In genomic region chr2:150749283-150749682, GRCm38 (mm10) we compare ENCODE assay signal across 8 mouse cellular contexts. TPM values are rescaled to one million over a fixed set of nuclear protein-coding genes. Genes with fewer than 3 reads are reported as not detected.
DNase-seq lines count a peak whose midpoint lies in the region; ATAC-seq and TF ChIP-seq lines count a peak whose summit lies in the region.

No protein-coding gene starts in this region.

- peak overlapping the region; percentile 85 for H3K9ac ChIP-seq in embryonic facial prominence, embryonic 14.5 days (ENCODE audit: low read depth, low read length)
- H3K9ac ChIP-seq in intestine, embryonic 14.5 days (ENCODE audit: low read length), result peak overlapping the region; percentile 73
- H3K9ac ChIP-seq in lung, postnatal 0 days (replicated peaks; ENCODE audit: low read depth), result peak overlapping the region; percentile 43
- H3K9ac ChIP-seq in stomach, postnatal 0 days (ENCODE audit: low read length), result peak overlapping the region; percentile 76

- H3K27me3 ChIP-seq in embryonic facial prominence, embryonic 14.5 days (replicated peaks; ENCODE audit: control insufficient read depth, insufficient read depth, low read length), result no peaks in the 10 kb centered on the region
- no peaks in the 10 kb centered on the region for H3K27me3 ChIP-seq in intestine, embryonic 14.5 days (replicated peaks; ENCODE audit: control insufficient read depth, insufficient read depth, low read length)
- H3K27me3 ChIP-seq in lung, postnatal 0 days (replicated peaks; ENCODE audit: insufficient read depth, low read length), result no peaks in the 10 kb centered on the region
- no peaks in the 10 kb centered on the region for H3K27me3 ChIP-seq in stomach, postnatal 0 days (ENCODE audit: control insufficient read depth, insufficient read depth, low read length)

- peaks cover 10% of the 10 kb centered on the region for H3K4me1 ChIP-seq in embryonic facial prominence, embryonic 14.5 days (ENCODE audit: control insufficient read depth, insufficient read depth, low read length)
- peaks cover 12% of the 10 kb centered on the region for H3K4me1 ChIP-seq in intestine, embryonic 14.5 days (replicated peaks; ENCODE audit: control insufficient read depth, insufficient read depth, low read length)
- H3K4me1 ChIP-seq in lung, postnatal 0 days (ENCODE audit: insufficient read depth, low read depth, low read length), result no peaks in the 10 kb centered on the region; the same call in 1 of the 2 replicates
- H3K4me1 ChIP-seq in stomach, postnatal 0 days (replicated peaks; ENCODE audit: control insufficient read depth, insufficient read depth), result peaks cover 4% of the 10 kb centered on the region

- H3K4me2 ChIP-seq in embryonic facial prominence, embryonic 14.5 days (ENCODE audit: low read depth, low read length), result peak overlapping the region; percentile 96
- H3K4me2 ChIP-seq in intestine, embryonic 14.5 days (ENCODE audit: low read length), result peak overlapping the region; percentile 94
- peak overlapping the region; percentile 99 for H3K4me2 ChIP-seq in lung, postnatal 0 days (replicated peaks; ENCODE audit: low read depth, low read length)
- peak overlapping the region; percentile 100 for H3K4me2 ChIP-seq in stomach, postnatal 0 days (replicated peaks; ENCODE audit: low read depth)

- TF ChIP-seq CTCF in lung, postnatal 0 days (IDR thresholded peaks at IDR 0.05), result no peak
- TF ChIP-seq CTCF in stomach, postnatal 0 days (IDR thresholded peaks at IDR 0.05; ENCODE audit: low read depth), result no peak

- peaks cover 17% of the 10 kb centered on the region; the same call in 1 of the 2 replicates for H3K36me3 ChIP-seq in embryonic facial prominence, embryonic 14.5 days (ENCODE audit: control insufficient read depth, insufficient read depth, low read length)
- peaks cover 10% of the 10 kb centered on the region; the same call in 1 of the 2 replicates for H3K36me3 ChIP-seq in intestine, embryonic 14.5 days (ENCODE audit: control insufficient read depth, insufficient read depth, low read length)
- no peaks in the 10 kb centered on the region for H3K36me3 ChIP-seq in lung, postnatal 0 days (ENCODE audit: insufficient read depth, low read length)
- peaks cover 5% of the 10 kb centered on the region; the same call in 1 of the 2 replicates for H3K36me3 ChIP-seq in stomach, postnatal 0 days (ENCODE audit: control insufficient read depth, insufficient read depth, low read length)

- H3K4me3 ChIP-seq in embryonic facial prominence, embryonic 14.5 days (ENCODE audit: low read depth, low read length), result peak overlapping the region; percentile 80
- peak overlapping the region; percentile 67 for H3K4me3 ChIP-seq in intestine, embryonic 14.5 days (ENCODE audit: low read depth, low read length)
- peak overlapping the region; percentile 59 for H3K4me3 ChIP-seq in lung, postnatal 0 days (ENCODE audit: low read depth, low read length)
- H3K4me3 ChIP-seq in stomach, postnatal 0 days (ENCODE audit: low read depth, low read length), result peak overlapping the region; percentile 62

- H3K27ac ChIP-seq in embryonic facial prominence, embryonic 14.5 days (replicated peaks; ENCODE audit: low read depth, low read length), result peak overlapping the region; percentile 84
- H3K27ac ChIP-seq in intestine, embryonic 14.5 days (ENCODE audit: low read depth), result peak overlapping the region; percentile 79
- H3K27ac ChIP-seq in lung, postnatal 0 days (ENCODE audit: low read length), result peak overlapping the region; percentile 86
- peak overlapping the region; percentile 88 for H3K27ac ChIP-seq in stomach, postnatal 0 days (replicated peaks)

- DNase-seq in adrenal gland, postnatal 10 days, result peak; percentile 53
- no peak for DNase-seq in adrenal gland, postnatal 4 days (ENCODE audit: low spot score in 2 of 2)
- DNase-seq in 416B (ENCODE audit: low read depth), result peak; percentile 48
- peak; percentile 59 for DNase-seq in embryonic facial prominence, embryonic 14.5 days (ENCODE audit: low spot score)
- DNase-seq in intestine, embryonic 14.5 days (ENCODE audit: low spot score), result no peak
- peak; percentile 39 for DNase-seq in lung, postnatal 0 days (ENCODE audit: low spot score)
- DNase-seq in stomach, postnatal 0 days (ENCODE audit: low spot score), result peak; percentile 57
- DNase-seq in urinary bladder, adult 18-20 months (ENCODE audit: low spot score in 2 of 2), result no peak

- no peak for TF ChIP-seq EP300 in lung, postnatal 0 days (IDR thresholded peaks at IDR 0.05)
- TF ChIP-seq EP300 in stomach, postnatal 0 days (optimal IDR thresholded peaks at IDR 0.05), result no peak

- ATAC-seq in embryonic facial prominence, embryonic 14.5 days (ENCODE audit: low read depth), result peak; percentile 77
- ATAC-seq in intestine, embryonic 14.5 days (replicated peaks; ENCODE audit: low FRiP score, low TSS enrichment, low read depth), result peak; percentile 81
- peak; percentile 63 for ATAC-seq in lung, postnatal 0 days
- ATAC-seq in stomach, postnatal 0 days (ENCODE audit: low FRiP score, low TSS enrichment), result peak; percentile 68

- 3% methylated on average over 20 of the region's 24 CpGs for WGBS in embryonic facial prominence, embryonic 14.5 days
- under 1% methylated on average over 24 of the region's 24 CpGs for WGBS in intestine, embryonic 14.5 days
- whole genome bisulfite sequencing in lung, postnatal 0 days, result 0% methylated on average over 21 of the region's 24 CpGs
- WGBS in stomach, postnatal 0 days, result 2% methylated on average over 24 of the region's 24 CpGs

- H3K9me3 ChIP-seq in embryonic facial prominence, embryonic 14.5 days (ENCODE audit: control insufficient read depth, low read length), result no peaks in the 10 kb centered on the region
- H3K9me3 ChIP-seq in intestine, embryonic 14.5 days (ENCODE audit: control insufficient read depth, low read length), result no peaks in the 10 kb centered on the region
- H3K9me3 ChIP-seq in lung, postnatal 0 days (ENCODE audit: low read length), result no peaks in the 10 kb centered on the region
- no peaks in the 10 kb centered on the region for H3K9me3 ChIP-seq in stomach, postnatal 0 days (ENCODE audit: control insufficient read depth, low read length)

RNA-seq across cellular contexts. Expression of gene Entpd6, which starts 0.4 kb away (rescaled TPM):
- 10 to 100 TPM; 14.0 to 14.2 TPM for total RNA-seq in adrenal gland, postnatal 10 days (2021)
- 10 to 100 TPM; 11.2 to 12.8 TPM for total RNA-seq in adrenal gland, postnatal 4 days (2021)
- polyA plus RNA-seq in embryonic facial prominence, embryonic 14.5 days (2014; fragmentation: Nextera tagmentation; extraction: Ambion mirVana), result 27.8 and 31.2 TPM in 2 replicates
- 28.0 and 30.5 TPM in 2 replicates for polyA plus RNA-seq in intestine, embryonic 14.5 days (2014; fragmentation: Nextera tagmentation; extraction: Ambion mirVana)
- 10.1 and 11.2 TPM in 2 replicates for polyA plus RNA-seq in lung, postnatal 0 days (2015; fragmentation: Nextera tagmentation; extraction: Ambion mirVana)
- polyA plus RNA-seq in stomach, postnatal 0 days (2015; fragmentation: Nextera tagmentation; extraction: Ambion mirVana), result 23.5 and 24.2 TPM in 2 replicates

RNA-seq across cellular contexts. Expression of gene Pygb, which starts 37.3 kb away (rescaled TPM):
- total RNA-seq in adrenal gland, postnatal 10 days (2021), result 10 to 100 TPM; 46.8 to 51.4 TPM
- 10 to 100 TPM; 52.2 to 54.5 TPM for total RNA-seq in adrenal gland, postnatal 4 days (2021)
- 62.4 and 73.4 TPM in 2 replicates for polyA plus RNA-seq in embryonic facial prominence, embryonic 14.5 days (2014; fragmentation: Nextera tagmentation; extraction: Ambion mirVana)
- 69.5 and 73.6 TPM in 2 replicates for polyA plus RNA-seq in intestine, embryonic 14.5 days (2014; fragmentation: Nextera tagmentation; extraction: Ambion mirVana)
- polyA plus RNA-seq in lung, postnatal 0 days (2015; fragmentation: Nextera tagmentation; extraction: Ambion mirVana), result 43.5 and 56.6 TPM in 2 replicates
- polyA plus RNA-seq in stomach, postnatal 0 days (2015; fragmentation: Nextera tagmentation; extraction: Ambion mirVana), result 109 and 115 TPM in 2 replicates

Comparison
In these comparisons a context has a peak if more than half of its experiments do, and no peak if none do; other contexts are left out.
1. DNase-seq: peak in adrenal gland, postnatal 10 days (single experiment), 416B (single experiment), embryonic facial prominence, embryonic 14.5 days (single experiment), lung, postnatal 0 days (single experiment) and stomach, postnatal 0 days (single experiment); none in adrenal gland, postnatal 4 days (0 of 2), intestine, embryonic 14.5 days (single experiment) and urinary bladder, adult 18-20 months (0 of 2).
2. Peak in every context shown above with its lines, with median percentiles within 50 percentile points of each other: ATAC-seq, H3K27ac ChIP-seq, H3K4me2 ChIP-seq, H3K4me3 ChIP-seq and H3K9ac ChIP-seq.